Mouse (Mus musculus) brain, embryonic 14.5 days (tissue): ENCODE data around the gene Gm28053.

Source experiments
- CTCF ChIP-seq: fragments of 200-500 bp; IDR thresholded peaks from 2 replicates; pipeline ENCODE4 v1.5.1; 2012; ENCODE audit warnings: inconsistent platforms, mild to moderate bottlenecking, moderate library complexity, borderline replicate concordance; ENCODE audit not compliant: insufficient read depth, insufficient read length; ENCODE audit errors: extremely low read depth
- POLR2A ChIP-seq: fragments of 200-500 bp; IDR thresholded peaks from 2 replicates; pipeline ENCODE4 v1.6.1; 2012; ENCODE audit warnings: mild to moderate bottlenecking, inconsistent platforms, borderline replicate concordance; ENCODE audit not compliant: poor library complexity, insufficient read depth, insufficient read length, severe bottlenecking; ENCODE audit errors: extremely low read depth

DNA sequence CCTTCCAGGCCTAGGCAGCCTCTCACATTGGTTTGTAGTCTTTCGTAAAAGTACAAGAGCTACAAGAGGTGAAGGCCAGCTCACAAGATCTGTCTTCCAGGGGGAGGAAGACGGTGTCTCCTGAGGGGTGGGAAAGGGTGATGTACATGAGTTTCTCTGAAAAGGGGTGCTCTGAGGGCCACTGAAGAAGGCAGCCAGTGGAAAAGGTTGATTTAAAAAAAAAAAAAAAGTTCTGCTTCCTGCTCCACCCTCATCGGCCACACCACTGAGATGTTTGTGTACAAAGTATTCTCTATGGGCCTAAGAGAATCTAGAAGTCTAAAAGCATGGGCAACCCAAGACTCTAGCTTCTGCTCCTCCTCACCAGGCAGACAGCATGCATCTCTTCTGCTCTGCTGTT, 52.3 kb downstream of the Gm28053 start, which contains the start of gene Gimap3:
- TF ChIP-seq CTCF = no peak
- no peak for TF ChIP-seq POLR2A
